Mouse (Mus musculus) lung, adult 2 months (tissue): Measurements from ENCODE around the gene Ppp1r9b.

Source experiments
- CTCF ChIP-seq: fragments of 200-500 bp; IDR thresholded peaks from 2 replicates; pipeline ENCODE4 v1.5.1; 2011; ENCODE audit warnings: mild to moderate bottlenecking, low read length, control low read depth; ENCODE audit not compliant: insufficient read depth
- POLR2A ChIP-seq: fragments of 200-500 bp; IDR thresholded peaks from 2 replicates; pipeline ENCODE4 v1.6.1; 2011; ENCODE audit warnings: low read depth, mild to moderate bottlenecking, control low read depth, low read length, borderline replicate concordance; ENCODE audit errors: extremely low read depth

DNA sequence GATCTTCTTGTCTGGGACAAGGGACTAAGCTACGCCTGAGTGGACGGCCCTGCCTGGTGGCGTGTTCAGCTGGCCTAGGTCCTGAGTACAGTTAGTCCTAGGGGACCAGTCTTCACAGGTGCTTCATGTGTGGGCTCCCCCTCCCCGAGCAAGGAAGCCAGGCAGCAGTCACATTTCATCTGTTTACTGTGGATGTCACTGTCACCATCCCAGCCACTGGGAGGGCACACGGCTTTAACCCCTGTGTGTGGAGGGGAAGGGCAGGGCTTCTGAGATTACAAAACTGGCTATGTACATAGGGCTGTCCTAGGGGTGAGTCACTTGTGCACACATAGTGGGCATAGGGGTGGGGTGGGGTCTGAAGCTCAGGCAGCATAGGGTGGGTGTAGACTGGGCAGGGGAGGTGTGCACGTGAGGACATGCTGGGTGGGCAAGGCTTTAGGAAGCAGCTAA is 35.3 kb downstream of the Ppp1r9b start:
- TF ChIP-seq CTCF, result no peak
- TF ChIP-seq POLR2A, result no peak
